In genomic region chr14:22113463-22114361, GRCm38 (mm10) we compare ENCODE assay signal across 16 mouse cellular contexts.
DNase-seq lines count a peak whose midpoint lies in the region; ATAC-seq and TF ChIP-seq lines count a peak whose summit lies in the region.
"Had no signal": no experiment of that assay in that cellular context is flagged by ENCODE, and none has a peak within 500 bp of the region (broad histone marks: within the 10 kb centered on the region; RNA-seq: fewer than 3 reads in every experiment).

No protein-coding gene starts in this region.

- peaks cover 54% of the 10 kb centered on the region for H3K27me3 ChIP-seq in forebrain, embryonic 12.5 days
- no peaks in the 10 kb centered on the region for H3K27me3 ChIP-seq in forebrain, postnatal 0 days (ENCODE audit: insufficient read depth, low read length)
- H3K27me3 ChIP-seq in neural tube, embryonic 15.5 days (replicated peaks), result no peaks in the 10 kb centered on the region; the same call in 1 of the 2 replicates
- peaks cover 15% of the 10 kb centered on the region; the same call in 1 of the 2 replicates for H3K27me3 ChIP-seq in forebrain, embryonic 14.5 days (replicated peaks; ENCODE audit: control insufficient read depth, insufficient read depth, low read length)
- no peaks in the 10 kb centered on the region for H3K27me3 ChIP-seq in stomach, postnatal 0 days (ENCODE audit: control insufficient read depth, insufficient read depth, low read length)
- H3K27me3 ChIP-seq: CH12.LX had no signal

- H3K4me3 ChIP-seq in forebrain, embryonic 12.5 days (replicated peaks), result no peak overlapping the region
- no peak overlapping the region for H3K4me3 ChIP-seq in forebrain, postnatal 0 days (ENCODE audit: low read depth, low read length)
- no peak overlapping the region for H3K4me3 ChIP-seq in neural tube, embryonic 15.5 days (replicated peaks)
- H3K4me3 ChIP-seq in forebrain, embryonic 14.5 days (ENCODE audit: low read depth, low read length), result no peak overlapping the region
- no peak overlapping the region for H3K4me3 ChIP-seq in stomach, postnatal 0 days (ENCODE audit: low read depth, low read length)

- 0 out of 2 replicates have a peak, but pooled peaks have one; percentile 57 for ATAC-seq in forebrain, embryonic 12.5 days (ENCODE audit: low FRiP score)
- ATAC-seq in forebrain, postnatal 0 days, result no peak
- ATAC-seq in neural tube, embryonic 15.5 days (ENCODE audit: low FRiP score), result no peak
- ATAC-seq in forebrain, embryonic 14.5 days, result peak; percentile 15; the same call in 1 of the 2 replicates
- no peak for ATAC-seq in stomach, postnatal 0 days (ENCODE audit: low FRiP score, low TSS enrichment)

- no peaks in the 10 kb centered on the region for H3K36me3 ChIP-seq in forebrain, embryonic 12.5 days (replicated peaks)
- H3K36me3 ChIP-seq in forebrain, postnatal 0 days (ENCODE audit: insufficient read depth), result no peaks in the 10 kb centered on the region
- H3K36me3 ChIP-seq in neural tube, embryonic 15.5 days, result no peaks in the 10 kb centered on the region
- H3K36me3 ChIP-seq in forebrain, embryonic 14.5 days (ENCODE audit: control insufficient read depth, insufficient read depth, low read length), result no peaks in the 10 kb centered on the region
- H3K36me3 ChIP-seq in stomach, postnatal 0 days (ENCODE audit: control insufficient read depth, insufficient read depth, low read length), result no peaks in the 10 kb centered on the region

- no peaks in the 10 kb centered on the region for H3K9me3 ChIP-seq in forebrain, embryonic 12.5 days
- no peaks in the 10 kb centered on the region for H3K9me3 ChIP-seq in forebrain, postnatal 0 days (ENCODE audit: low read length)
- no peaks in the 10 kb centered on the region for H3K9me3 ChIP-seq in neural tube, embryonic 15.5 days (replicated peaks)
- H3K9me3 ChIP-seq in forebrain, embryonic 14.5 days (replicated peaks; ENCODE audit: control insufficient read depth, low read length), result no peaks in the 10 kb centered on the region
- no peaks in the 10 kb centered on the region for H3K9me3 ChIP-seq in stomach, postnatal 0 days (ENCODE audit: control insufficient read depth, low read length)

- H3K9ac ChIP-seq in forebrain, embryonic 12.5 days, result no peak overlapping the region
- H3K9ac ChIP-seq in forebrain, postnatal 0 days, result no peak overlapping the region
- H3K9ac ChIP-seq in neural tube, embryonic 15.5 days (replicated peaks), result no peak overlapping the region
- no peak overlapping the region for H3K9ac ChIP-seq in forebrain, embryonic 14.5 days (ENCODE audit: low read length)
- no peak overlapping the region for H3K9ac ChIP-seq in stomach, postnatal 0 days (ENCODE audit: low read length)
- H3K9ac ChIP-seq: lung, embryonic 14.5 days had no signal

- TF ChIP-seq CTCF in forebrain, postnatal 0 days (IDR thresholded peaks at IDR 0.05; ENCODE audit: low read depth), result no peak
- no peak for TF ChIP-seq CTCF in stomach, postnatal 0 days (IDR thresholded peaks at IDR 0.05; ENCODE audit: low read depth)

- peak overlapping the region; percentile 15; the same call in 1 of the 2 replicates for H3K4me2 ChIP-seq in forebrain, embryonic 12.5 days
- no peak overlapping the region for H3K4me2 ChIP-seq in forebrain, postnatal 0 days (ENCODE audit: low read depth)
- H3K4me2 ChIP-seq in neural tube, embryonic 15.5 days, result no peak overlapping the region
- H3K4me2 ChIP-seq in forebrain, embryonic 14.5 days (ENCODE audit: low read length), result peak overlapping the region; percentile 6; the same call in 1 of the 2 replicates
- H3K4me2 ChIP-seq in stomach, postnatal 0 days (replicated peaks; ENCODE audit: low read depth), result no peak overlapping the region
- H3K4me2 ChIP-seq: lung, embryonic 14.5 days had no signal

- H3K27ac ChIP-seq in forebrain, embryonic 12.5 days, result no peak overlapping the region
- H3K27ac ChIP-seq in forebrain, postnatal 0 days (ENCODE audit: low read depth, low read length), result no peak overlapping the region
- H3K27ac ChIP-seq in neural tube, embryonic 15.5 days (replicated peaks), result no peak overlapping the region
- no peak overlapping the region for H3K27ac ChIP-seq in forebrain, embryonic 14.5 days (ENCODE audit: low read depth, low read length)
- H3K27ac ChIP-seq in stomach, postnatal 0 days (replicated peaks), result no peak overlapping the region

- no peak for DNase-seq in forebrain, postnatal 0 days
- peak; percentile 20 for DNase-seq in neural tube, embryonic 10.5 days (ENCODE audit: extremely low spot score, low spot score)
- peak; percentile 70 for DNase-seq in forebrain, embryonic 14.5 days (ENCODE audit: low spot score)
- DNase-seq in stomach, postnatal 0 days (ENCODE audit: low spot score), result no peak
- no peak for DNase-seq in cerebellum, adult 9-11 months
- DNase-seq: adrenal gland, postnatal 25 days; cerebellum, adult 18-20 months; cerebellum, postnatal 36 days; gastrocnemius, postnatal 36 days; kidney, adult 2 months; kidney, postnatal 25 days; thymus, postnatal 25 days had no signal

- 4% methylated on average over 8 of the region's 8 CpGs for WGBS in forebrain, embryonic 12.5 days
- 14% methylated on average over 8 of the region's 8 CpGs for WGBS in forebrain, postnatal 0 days
- 29% methylated on average over 8 of the region's 8 CpGs for WGBS in neural tube, embryonic 15.5 days
- 5% methylated on average over 8 of the region's 8 CpGs for WGBS in forebrain, embryonic 14.5 days
- 68% methylated on average over 8 of the region's 8 CpGs for WGBS in stomach, postnatal 0 days

- TF ChIP-seq EP300 in stomach, postnatal 0 days (optimal IDR thresholded peaks at IDR 0.05), result no peak

- H3K4me1 ChIP-seq in forebrain, embryonic 12.5 days, result peaks cover 20% of the 10 kb centered on the region
- H3K4me1 ChIP-seq in forebrain, postnatal 0 days (ENCODE audit: insufficient read depth), result peaks cover 9% of the 10 kb centered on the region
- peaks cover 8% of the 10 kb centered on the region; the same call in 1 of the 2 replicates for H3K4me1 ChIP-seq in neural tube, embryonic 15.5 days
- peaks cover 14% of the 10 kb centered on the region for H3K4me1 ChIP-seq in forebrain, embryonic 14.5 days (ENCODE audit: control insufficient read depth, insufficient read depth, low read length)
- no peaks in the 10 kb centered on the region for H3K4me1 ChIP-seq in stomach, postnatal 0 days (replicated peaks; ENCODE audit: control insufficient read depth, insufficient read depth)

Comparison
In these comparisons a context has a peak if more than half of its experiments do, and no peak if none do; other contexts are left out.
1. ATAC-seq: peak in forebrain, embryonic 12.5 days (single experiment) and forebrain, embryonic 14.5 days (single experiment); none in forebrain, postnatal 0 days (single experiment), neural tube, embryonic 15.5 days (single experiment) and stomach, postnatal 0 days (single experiment).
2. H3K4me2 ChIP-seq: peak in forebrain, embryonic 12.5 days (single experiment) and forebrain, embryonic 14.5 days (single experiment); none in forebrain, postnatal 0 days (single experiment), neural tube, embryonic 15.5 days (single experiment) and stomach, postnatal 0 days (single experiment).
3. DNase-seq: peak in neural tube, embryonic 10.5 days (single experiment) and forebrain, embryonic 14.5 days (single experiment); none in forebrain, postnatal 0 days (single experiment), stomach, postnatal 0 days (single experiment) and cerebellum, adult 9-11 months (single experiment).